Mouse (Mus musculus) stomach, embryonic 15.5 days (tissue): ENCODE measurements around the gene Metrn. TPM values are rescaled to one million over a fixed set of nuclear protein-coding genes. Genes with fewer than 3 reads are reported as not detected.

Experiments
- ATAC-seq: fragments of 200-750 bp; cut with Nextera tagmentation; 2 replicates; pipeline ENCODE4 v1.8.0; 2017; ENCODE audit warnings: low read depth, moderate number of reproducible peaks, moderate TSS enrichment; ENCODE audit not compliant: insufficient read depth, low FRiP score
- H3K27ac ChIP-seq: fragments of 300-500 bp; sonication (generic); 2 replicates; pipeline ENCODE4 v1.5.1; 2015; ENCODE audit warnings: mild to moderate bottlenecking, inconsistent platforms
- H3K27me3 ChIP-seq: fragments of 300-500 bp; sonication (generic); replicated peaks from 2 replicates; pipeline ENCODE4 v1.6.1; 2015; ENCODE audit warnings: inconsistent platforms
- H3K36me3 ChIP-seq: fragments of 300-500 bp; sonication (generic); 2 replicates; pipeline ENCODE4 v1.6.1; 2015; ENCODE audit warnings: inconsistent platforms
- H3K4me1 ChIP-seq: fragments of 300-500 bp; sonication (generic); 2 replicates; pipeline ENCODE4 v1.6.1; 2015; ENCODE audit warnings: inconsistent platforms
- H3K4me2 ChIP-seq: fragments of 300-500 bp; sonication (generic); 2 replicates; pipeline ENCODE4 v1.6.1; 2015; ENCODE audit warnings: mild to moderate bottlenecking, inconsistent platforms
- H3K4me3 ChIP-seq: fragments of 300-500 bp; sonication (generic); replicated peaks from 2 replicates; pipeline ENCODE4 v1.5.1; 2015; ENCODE audit warnings: inconsistent platforms
- H3K9ac ChIP-seq: fragments of 300-500 bp; sonication (generic); 2 replicates; pipeline ENCODE4 v1.6.1; 2015; ENCODE audit warnings: inconsistent platforms
- H3K9me3 ChIP-seq: fragments of 300-500 bp; sonication (generic); 2 replicates; pipeline ENCODE4 v1.6.1; 2016; ENCODE audit warnings: inconsistent platforms
- WGBS: fragments of 180-500 bp; shearing (Covaris S2); methylation state at CpG from one replicate; pipeline ENCODE4 v1.1.7; 2015; 5-methylcytosine and 5-hydroxymethylcytosine counted together
- polyA plus RNA-seq: library from polyadenylated mRNA; unstranded; fragments of >200 nt; fragmentation: Nextera tagmentation; extraction: Ambion mirVana; gene quantifications from 2 replicates; pipeline ENCODE4 v1.2.1, GENCODE M21; 2015

Metrn gene
- polyA plus RNA-seq, 1 experiment from 2014 or later = 46.6 TPM

GRCm38 (mm10) chr17:25795609-25796092 is 1.3 kb downstream of the Metrn start, which contains the start of gene AC134908.4:
Gene AC134908.4 (minus strand): TSS chr17:25795659.
- Histone ChIP-seq H3K4me3 (peak within 1 kb of the TSS; percentile 85), H3K9ac (peak within 1 kb of the TSS; percentile 61), H3K27ac (peak within 1 kb of the TSS; percentile 27), H3K4me2 (peak within 1 kb of the TSS; percentile 91), H3K27me3 (no peaks in the 10 kb centered on the region), H3K36me3 (no peaks in the 10 kb centered on the region), H3K9me3 (no peaks in the 10 kb centered on the region), H3K4me1 (peaks cover 34% of the 10 kb centered on the region)
- ATAC-seq = no peak
- WGBS = 31% methylated on average over 6 of the region's 6 CpGs

- H3K27ac ChIP-seq = 0 out of 2 replicates have a peak overlapping the region, but pooled peaks have one; percentile 11
- WGBS = 86% methylated on average over 17 of the region's 17 CpGs
- H3K9ac ChIP-seq = no peak overlapping the region
- no peaks in the 10 kb centered on the region for H3K36me3 ChIP-seq
- no peak for ATAC-seq
- H3K4me1 ChIP-seq = peaks cover 36% of the 10 kb centered on the region
- no peaks in the 10 kb centered on the region for H3K9me3 ChIP-seq
- H3K4me3 ChIP-seq = no peak overlapping the region
- H3K27me3 ChIP-seq = no peaks in the 10 kb centered on the region
- H3K4me2 ChIP-seq = peak overlapping the region; percentile 91
Observed at GRCm38 (mm10) chr17:25794998-25795397, 1.9 kb downstream of the Metrn start.

GRCm38 (mm10) chr17:25794197-25794596 is 2.7 kb downstream of the Metrn start:
- ATAC-seq = no peak

GRCm38 (mm10) chr17:25792615-25793014 is 4.3 kb downstream of the Metrn start, which contains the start of gene Fam173a:
Gene Fam173a (minus strand): TSS chr17:25792901.
- ATAC-seq = peak; percentile 59
- Histone ChIP-seq H3K27me3 (no peaks in the 10 kb centered on the region), H3K4me2 (peak within 1 kb of the TSS; percentile 79), H3K9me3 (no peaks in the 10 kb centered on the region), H3K4me3 (peak within 1 kb of the TSS; percentile 74), H3K4me1 (peaks cover 36% of the 10 kb centered on the region), H3K36me3 (no peaks in the 10 kb centered on the region), H3K27ac (peak within 1 kb of the TSS; percentile 95), H3K9ac (peak within 1 kb of the TSS; percentile 33)
- under 1% methylated on average over 14 of the region's 14 CpGs for WGBS

More at GRCm38 (mm10) chr17:25794197-25794596, 2.7 kb downstream of the Metrn start:
- WGBS = 69% methylated on average over 13 of the region's 13 CpGs
- no peak overlapping the region for H3K9ac ChIP-seq
- H3K9me3 ChIP-seq = no peaks in the 10 kb centered on the region
- no peaks in the 10 kb centered on the region for H3K36me3 ChIP-seq
- no peak overlapping the region for H3K27ac ChIP-seq
- H3K4me3 ChIP-seq = no peak overlapping the region
- H3K4me2 ChIP-seq = no peak overlapping the region
- no peaks in the 10 kb centered on the region for H3K27me3 ChIP-seq
- H3K4me1 ChIP-seq = peaks cover 36% of the 10 kb centered on the region

- Histone ChIP-seq H3K4me2 (peak overlapping the region; percentile 79), H3K27me3 (no peaks in the 10 kb centered on the region), H3K27ac (peak overlapping the region; percentile 95), H3K4me3 (peak overlapping the region; percentile 74), H3K9me3 (no peaks in the 10 kb centered on the region), H3K4me1 (peaks cover 36% of the 10 kb centered on the region), H3K36me3 (no peaks in the 10 kb centered on the region), H3K9ac (peak overlapping the region; percentile 33)
- WGBS = under 1% methylated on average over 45 of the region's 45 CpGs
- peak; percentile 52 for ATAC-seq
Observed at GRCm38 (mm10) chr17:25791843-25792527, 5.0 kb downstream of the Metrn start.

- Histone ChIP-seq H3K36me3 (no peaks in the 10 kb centered on the region), H3K9ac (peak overlapping the region; percentile 33), H3K27ac (peak overlapping the region; percentile 95), H3K4me3 (peak overlapping the region; percentile 74), H3K4me2 (peak overlapping the region; percentile 79), H3K9me3 (no peaks in the 10 kb centered on the region), H3K27me3 (no peaks in the 10 kb centered on the region), H3K4me1 (peaks cover 34% of the 10 kb centered on the region)
- WGBS = 25% methylated on average over 19 of the region's 19 CpGs
- 0 out of 2 replicates have a peak, but pooled peaks have one; percentile 4 for ATAC-seq
Observed at GRCm38 (mm10) chr17:25791320-25791842, 5.6 kb downstream of the Metrn start.

- Histone ChIP-seq H3K4me3 (no peak overlapping the region), H3K4me1 (peaks cover 37% of the 10 kb centered on the region), H3K9ac (no peak overlapping the region), H3K4me2 (no peak overlapping the region), H3K27ac (no peak overlapping the region), H3K27me3 (no peaks in the 10 kb centered on the region), H3K9me3 (no peaks in the 10 kb centered on the region), H3K36me3 (peaks cover 10% of the 10 kb centered on the region)
- WGBS = 90% methylated on average over 9 of the region's 9 CpGs
- no peak for ATAC-seq
Observed at GRCm38 (mm10) chr17:25786781-25787504, 10.0 kb downstream of the Metrn start.

GRCm38 (mm10) chr17:25786280-25786679 is 10.7 kb downstream of the Metrn start, which contains the start of gene Ccdc78:
Gene Ccdc78 (plus strand): TSS chr17:25786580.
- no peak for ATAC-seq
- Histone ChIP-seq H3K9ac (peak within 1 kb of the TSS; percentile 60), H3K4me1 (peaks cover 32% of the 10 kb centered on the region), H3K36me3 (peaks cover 16% of the 10 kb centered on the region), H3K4me3 (peak within 1 kb of the TSS; percentile 82), H3K27me3 (no peaks in the 10 kb centered on the region), H3K4me2 (peak within 1 kb of the TSS; percentile 86), H3K9me3 (no peaks in the 10 kb centered on the region), H3K27ac (peak within 1 kb of the TSS; percentile 92)
- WGBS = 82% methylated on average over 3 of the region's 3 CpGs

GRCm38 (mm10) chr17:25785281-25785745 is 11.6 kb downstream of the Metrn start, which contains the start of gene Haghl:
Gene Haghl (minus strand): TSS chr17:25785673.
- H3K27ac ChIP-seq = peak within 1 kb of the TSS; percentile 92
- no peaks in the 10 kb centered on the region for H3K27me3 ChIP-seq
- under 1% methylated on average over 23 of the region's 23 CpGs for WGBS
- peak within 1 kb of the TSS; percentile 86 for H3K4me2 ChIP-seq
- H3K9me3 ChIP-seq = no peaks in the 10 kb centered on the region
- peak; percentile 86 for ATAC-seq
- H3K36me3 ChIP-seq = peaks cover 25% of the 10 kb centered on the region
- H3K4me3 ChIP-seq = peak within 1 kb of the TSS; percentile 82
- H3K9ac ChIP-seq = peak within 1 kb of the TSS; percentile 60
- peaks cover 25% of the 10 kb centered on the region for H3K4me1 ChIP-seq

GRCm38 (mm10) chr17:25783861-25784574 is 12.9 kb downstream of the Metrn start:
- peak overlapping the region; percentile 60; the same call in 1 of the 2 replicates for H3K9ac ChIP-seq

GRCm38 (mm10) chr17:25783086-25783485 is 13.8 kb downstream of the Metrn start:
- WGBS = 72% methylated on average over 7 of the region's 7 CpGs
- Histone ChIP-seq H3K4me2 (no peak overlapping the region), H3K9me3 (no peaks in the 10 kb centered on the region), H3K27me3 (no peaks in the 10 kb centered on the region), H3K4me1 (peaks cover 25% of the 10 kb centered on the region), H3K27ac (no peak overlapping the region), H3K4me3 (no peak overlapping the region), H3K36me3 (peaks cover 26% of the 10 kb centered on the region), H3K9ac (no peak overlapping the region)
- no peak for ATAC-seq

More at GRCm38 (mm10) chr17:25783861-25784574, 12.9 kb downstream of the Metrn start:
- Histone ChIP-seq H3K4me1 (peaks cover 25% of the 10 kb centered on the region), H3K36me3 (peaks cover 26% of the 10 kb centered on the region), H3K9me3 (no peaks in the 10 kb centered on the region), H3K27me3 (no peaks in the 10 kb centered on the region), H3K4me3 (peak overlapping the region; percentile 82), H3K27ac (no peak overlapping the region), H3K4me2 (peak overlapping the region; percentile 86)
- no peak for ATAC-seq
- 73% methylated on average over 15 of the region's 15 CpGs for WGBS
